Mouse (Mus musculus): ENCODE measurements around the gene S1pr4. TPM values are rescaled to one million over a fixed set of nuclear protein-coding genes. Genes with fewer than 3 reads are reported as not detected.

The S1pr4 gene
- polyA plus RNA-seq, 1 experiment from 2014 or later: 7.4 TPM

GRCm38 (mm10) chr10:81457624-81458023 is 42.3 kb downstream of the S1pr4 start:
- WGBS (ENCODE audit: insufficient replicate concordance): 79% methylated on average over 8 of the region's 8 CpGs
- ATAC-seq (no peak), DNase-seq (no peak)
- Histone ChIP-seq H3K4me1 (ENCODE audit: insufficient read depth) (peaks cover 4% of the 10 kb centered on the region; the same call in 1 of the 2 replicates), H3K27ac (ENCODE audit: low read depth) (no peak overlapping the region), H3K27me3 (ENCODE audit: insufficient read depth, low read length) (peaks cover 78% of the 10 kb centered on the region), H3K9me3 (ENCODE audit: low read length) (no peaks in the 10 kb centered on the region), H3K36me3 (replicated peaks; ENCODE audit: insufficient read depth, low read length) (no peaks in the 10 kb centered on the region), H3K9ac (replicated peaks) (no peak overlapping the region), H3K4me3 (ENCODE audit: low read depth, low read length) (no peak overlapping the region), H3K4me2 (ENCODE audit: low read depth, low read length) (no peak overlapping the region)
- TF ChIP-seq EP300 (IDR thresholded peaks at IDR 0.05; ENCODE audit: low read depth) (no peak), CTCF (IDR thresholded peaks at IDR 0.05; ENCODE audit: low read depth) (no peak)

- ATAC-seq (no peak), DNase-seq (peak; percentile 20)
- no peak overlapping the region for H3K4me2 ChIP-seq (ENCODE audit: low read depth, low read length)
- peaks cover 3% of the 10 kb centered on the region; the same call in 1 of the 2 replicates for H3K4me1 ChIP-seq (ENCODE audit: insufficient read depth)
- H3K27me3 ChIP-seq (ENCODE audit: insufficient read depth, low read length): peaks cover 78% of the 10 kb centered on the region
- no peaks in the 10 kb centered on the region for H3K36me3 ChIP-seq (replicated peaks; ENCODE audit: insufficient read depth, low read length)
- TF ChIP-seq CTCF (IDR thresholded peaks at IDR 0.05; ENCODE audit: low read depth) (no peak), EP300 (IDR thresholded peaks at IDR 0.05; ENCODE audit: low read depth) (no peak)
- H3K9me3 ChIP-seq (ENCODE audit: low read length): no peaks in the 10 kb centered on the region
- H3K4me3 ChIP-seq (ENCODE audit: low read depth, low read length): no peak overlapping the region
- H3K9ac ChIP-seq (replicated peaks): no peak overlapping the region
- H3K27ac ChIP-seq (ENCODE audit: low read depth): no peak overlapping the region
- WGBS (ENCODE audit: insufficient replicate concordance): 52% methylated on average over 12 of the region's 12 CpGs
Measured at GRCm38 (mm10) chr10:81456983-81457563, 42.9 kb downstream of the S1pr4 start.

GRCm38 (mm10) chr10:81455181-81455895 is 44.6 kb downstream of the S1pr4 start, which contains the start of gene Nfic:
Gene Nfic, minus strand, starts transcription at chr10:81455635.
- Histone ChIP-seq H3K4me1 (ENCODE audit: insufficient read depth) (no peaks in the 10 kb centered on the region), H3K9me3 (ENCODE audit: low read length) (no peaks in the 10 kb centered on the region), H3K9ac (replicated peaks) (no peak within 1 kb of the TSS), H3K27me3 (ENCODE audit: insufficient read depth, low read length) (peaks cover 76% of the 10 kb centered on the region), H3K4me3 (ENCODE audit: low read depth, low read length) (no peak within 1 kb of the TSS), H3K36me3 (replicated peaks; ENCODE audit: insufficient read depth, low read length) (no peaks in the 10 kb centered on the region), H3K4me2 (ENCODE audit: low read depth, low read length) (no peak within 1 kb of the TSS), H3K27ac (ENCODE audit: low read depth) (no peak within 1 kb of the TSS)
- DNase-seq (no peak), ATAC-seq (no peak)
- 62% methylated on average over 28 of the region's 28 CpGs for WGBS (ENCODE audit: insufficient replicate concordance)
- TF ChIP-seq CTCF (IDR thresholded peaks at IDR 0.05; ENCODE audit: low read depth): no peak
- no peak for TF ChIP-seq EP300 (IDR thresholded peaks at IDR 0.05; ENCODE audit: low read depth)

- no peak overlapping the region for H3K27ac ChIP-seq (ENCODE audit: low read depth)
- TF ChIP-seq CTCF (IDR thresholded peaks at IDR 0.05; ENCODE audit: low read depth) (no peak), EP300 (IDR thresholded peaks at IDR 0.05; ENCODE audit: low read depth) (no peak)
- WGBS (ENCODE audit: insufficient replicate concordance): 48% methylated on average over 2 of the region's 2 CpGs
Measured at GRCm38 (mm10) chr10:81454106-81454505, 45.8 kb downstream of the S1pr4 start.

GRCm38 (mm10) chr10:81452947-81453288 is 47.0 kb downstream of the S1pr4 start:
- no peaks in the 10 kb centered on the region for H3K9me3 ChIP-seq (ENCODE audit: low read length)
- no peak overlapping the region for H3K4me2 ChIP-seq (ENCODE audit: low read depth, low read length)
- peak; percentile 14 for DNase-seq
- H3K27me3 ChIP-seq (ENCODE audit: insufficient read depth, low read length): peaks cover 60% of the 10 kb centered on the region
- no peak overlapping the region for H3K4me3 ChIP-seq (ENCODE audit: low read depth, low read length)
- no peaks in the 10 kb centered on the region for H3K36me3 ChIP-seq (replicated peaks; ENCODE audit: insufficient read depth, low read length)
- no peak overlapping the region for H3K27ac ChIP-seq (ENCODE audit: low read depth)
- no peaks in the 10 kb centered on the region for H3K4me1 ChIP-seq (ENCODE audit: insufficient read depth)
- no peak overlapping the region for H3K9ac ChIP-seq (replicated peaks)
- 2% methylated on average over 14 of the region's 14 CpGs for WGBS (ENCODE audit: insufficient replicate concordance)
- no peak for ATAC-seq
- TF ChIP-seq EP300 (IDR thresholded peaks at IDR 0.05; ENCODE audit: low read depth) (no peak), CTCF (IDR thresholded peaks at IDR 0.05; ENCODE audit: low read depth) (no peak)

More at GRCm38 (mm10) chr10:81454106-81454505, 45.8 kb downstream of the S1pr4 start:
- no peak for DNase-seq
- no peak overlapping the region for H3K9ac ChIP-seq (replicated peaks)
- no peaks in the 10 kb centered on the region for H3K9me3 ChIP-seq (ENCODE audit: low read length)
- H3K4me3 ChIP-seq (ENCODE audit: low read depth, low read length): no peak overlapping the region
- no peak overlapping the region for H3K4me2 ChIP-seq (ENCODE audit: low read depth, low read length)
- no peaks in the 10 kb centered on the region for H3K4me1 ChIP-seq (ENCODE audit: insufficient read depth)
- no peaks in the 10 kb centered on the region for H3K36me3 ChIP-seq (replicated peaks; ENCODE audit: insufficient read depth, low read length)
- no peak for ATAC-seq
- H3K27me3 ChIP-seq (ENCODE audit: insufficient read depth, low read length): peaks cover 65% of the 10 kb centered on the region

- Histone ChIP-seq H3K36me3 (replicated peaks; ENCODE audit: insufficient read depth, low read length) (no peaks in the 10 kb centered on the region), H3K27me3 (ENCODE audit: insufficient read depth, low read length) (peaks cover 55% of the 10 kb centered on the region), H3K4me1 (ENCODE audit: insufficient read depth) (no peaks in the 10 kb centered on the region), H3K9me3 (ENCODE audit: low read length) (no peaks in the 10 kb centered on the region), H3K4me2 (ENCODE audit: low read depth, low read length) (no peak overlapping the region), H3K27ac (ENCODE audit: low read depth) (no peak overlapping the region), H3K9ac (replicated peaks) (no peak overlapping the region), H3K4me3 (ENCODE audit: low read depth, low read length) (no peak overlapping the region)
- ATAC-seq (no peak), DNase-seq (peak; percentile 13)
- TF ChIP-seq CTCF (IDR thresholded peaks at IDR 0.05; ENCODE audit: low read depth) (no peak), EP300 (IDR thresholded peaks at IDR 0.05; ENCODE audit: low read depth) (no peak)
- WGBS (ENCODE audit: insufficient replicate concordance): 7% methylated on average over 36 of the region's 36 CpGs
Measured at GRCm38 (mm10) chr10:81452237-81452946, 47.5 kb downstream of the S1pr4 start.

All from liver, postnatal 0 days (tissue).